Mouse (Mus musculus) heart, embryonic 14.5 days (tissue): Measurements from ENCODE around the gene Mecr. TPM values are rescaled to one million over a fixed set of nuclear protein-coding genes. Genes with fewer than 3 reads are reported as not detected.
A peak's percentile ranks its signal among the peaks of the same experiment; 100 is the strongest.

Experiments
- ATAC-seq: fragments of 200-750 bp; cut with Nextera tagmentation; 2 replicates; pipeline ENCODE4 v1.8.0; 2017; ENCODE audit warnings: low read depth, moderate TSS enrichment; ENCODE audit not compliant: insufficient number of reproducible peaks, insufficient read depth, low FRiP score
- H3K27ac ChIP-seq, 2 experiments: fragments of 200-500 bp in 1 of 2; fragments of 300-500 bp in 1 of 2; sonication (generic) in 1 of 2; replicated peaks in 1 of 2; 2 replicates each; pipeline ENCODE4 v1.5.1; 2012 to 2014; ENCODE audit warnings: low read depth in 2 of 2, low read length in 2 of 2, control low read depth in 1 of 2, mild to moderate bottlenecking in 1 of 2, mixed read lengths in 1 of 2; ENCODE audit not compliant: control insufficient read depth in 1 of 2, insufficient read depth in 1 of 2
- H3K27me3 ChIP-seq: fragments of 300-500 bp; sonication (generic); 2 replicates; pipeline ENCODE4 v1.6.1; 2014; ENCODE audit warnings: mild to moderate bottlenecking, low read length, control low read depth; ENCODE audit not compliant: control insufficient read depth, insufficient read depth
- H3K36me3 ChIP-seq: fragments of 300-500 bp; sonication (generic); 2 replicates; pipeline ENCODE4 v1.6.1; 2014; ENCODE audit warnings: mild to moderate bottlenecking, control low read depth, low read length, mixed read lengths; ENCODE audit not compliant: control insufficient read depth, insufficient read depth
- H3K4me1 ChIP-seq, 2 experiments: fragments of 200-500 bp in 1 of 2; fragments of 300-500 bp in 1 of 2; sonication (generic) in 1 of 2; 2 replicates each; pipeline ENCODE4 v1.6.1; 2012 to 2014; ENCODE audit warnings: low read length in 2 of 2, control low read depth in 1 of 2, mixed read lengths in 1 of 2; ENCODE audit not compliant: control insufficient read depth in 2 of 2, insufficient read depth in 2 of 2
- H3K4me2 ChIP-seq: fragments of 300-500 bp; sonication (generic); 2 replicates; pipeline ENCODE4 v1.6.1; 2014; ENCODE audit warnings: mild to moderate bottlenecking, low read length
- H3K4me3 ChIP-seq, 2 experiments: fragments of 200-500 bp in 1 of 2; fragments of 300-500 bp in 1 of 2; sonication (generic) in 1 of 2; 2 replicates each; pipeline ENCODE4 v1.5.1; 2012 to 2014; ENCODE audit warnings: low read length in 2 of 2, mild to moderate bottlenecking in 2 of 2, control low read depth in 1 of 2, low read depth in 1 of 2, moderate library complexity in 1 of 2; ENCODE audit not compliant: control insufficient read depth in 1 of 2, insufficient read depth in 1 of 2
- H3K9ac ChIP-seq: fragments of 300-500 bp; sonication (generic); 2 replicates; pipeline ENCODE4 v1.6.1; 2014; ENCODE audit warnings: mild to moderate bottlenecking, low read length
- H3K9me3 ChIP-seq: fragments of 300-500 bp; sonication (generic); 2 replicates; pipeline ENCODE4 v1.6.1; 2016; ENCODE audit warnings: low read length, control low read depth; ENCODE audit not compliant: control insufficient read depth
- WGBS: fragments of 180-500 bp; shearing (Covaris S2); extraction: QIAGEN DNeasy Blood & Tissue Kit; methylation state at CpG from one replicate; pipeline ENCODE4 v1.1.7; 2014; 5-methylcytosine and 5-hydroxymethylcytosine counted together
- polyA plus RNA-seq: library from polyadenylated mRNA; unstranded; fragments of >200 nt; fragmentation: Nextera tagmentation; extraction: Ambion mirVana; gene quantifications from 2 replicates; pipeline ENCODE4 v1.2.1, GENCODE M21; 2014

Mecr gene
- polyA plus RNA-seq, 1 experiment from 2014 or later, result 44.1 TPM

DNA sequence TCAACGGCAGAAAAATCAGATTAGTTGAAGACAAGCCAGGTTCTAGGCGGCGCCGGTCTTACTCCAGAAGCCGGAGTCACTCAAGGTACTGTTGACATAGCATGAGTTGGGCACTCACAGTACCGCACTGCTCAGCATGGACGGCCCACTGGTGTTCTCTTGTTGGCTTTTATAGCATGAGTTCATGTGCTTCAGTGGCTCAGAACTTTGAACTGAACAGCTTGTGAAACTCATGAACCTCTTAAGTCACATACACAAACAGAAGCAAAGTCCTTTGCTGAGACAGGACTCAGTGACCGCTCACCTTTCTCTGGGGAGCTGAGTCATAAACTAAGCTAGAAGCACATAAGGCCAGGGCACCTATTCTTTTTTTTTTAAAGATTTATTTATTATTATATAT, 54.5 kb downstream of the Mecr start:
- no peak overlapping the region for H3K27ac ChIP-seq
- no peak for ATAC-seq
- H3K9me3 ChIP-seq, result no peaks in the 10 kb centered on the region
- H3K4me2 ChIP-seq, result no peak overlapping the region
- 93% methylated on average over 8 of the region's 8 CpGs for WGBS
- H3K27me3 ChIP-seq, result no peaks in the 10 kb centered on the region
- H3K4me3 ChIP-seq, result no peak overlapping the region
- 0 out of 4 replicates have a peak, but pooled peaks cover 0 to 9% of the 10 kb centered on the region in 2 experiments for H3K4me1 ChIP-seq
- H3K9ac ChIP-seq, result no peak overlapping the region
- H3K36me3 ChIP-seq, result peaks cover 83% of the 10 kb centered on the region

DNA sequence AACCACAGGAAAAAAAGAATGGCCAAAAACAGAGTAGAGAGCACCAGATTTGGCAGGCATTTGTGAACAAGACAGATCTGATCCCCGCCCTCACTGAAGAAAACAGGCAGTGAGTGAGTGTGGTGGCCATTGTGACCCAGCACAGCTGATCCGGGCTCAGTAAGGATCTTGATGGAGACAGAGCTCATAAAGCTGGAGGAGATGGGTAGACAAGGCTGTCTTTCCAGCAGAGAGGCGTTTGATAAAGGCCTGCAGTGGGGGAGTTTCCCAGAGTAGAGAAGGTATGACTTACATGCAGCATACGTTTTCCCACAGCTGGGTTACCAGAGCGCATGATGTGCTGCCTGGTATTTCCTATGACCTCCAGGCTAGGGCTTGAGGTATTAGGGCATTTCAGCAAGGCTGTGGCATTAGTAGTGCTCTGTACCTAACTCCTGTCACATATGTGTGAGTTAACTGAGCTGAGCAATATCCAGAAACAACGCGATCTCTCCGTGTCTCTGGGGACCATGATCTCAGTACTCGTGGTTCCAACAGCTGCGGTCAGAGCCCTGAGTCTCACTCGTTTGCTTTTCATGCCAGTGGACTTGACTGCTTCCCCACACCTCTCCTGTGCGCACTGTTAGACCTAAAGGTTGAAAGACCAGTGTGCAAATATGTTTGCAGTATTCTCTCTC, 55.4 kb downstream of the Mecr start:
- Histone ChIP-seq H3K27ac (peak overlapping the region in 1 of 2 experiments; percentile 35; a peak in 1 of 4 replicates), H3K9me3 (no peaks in the 10 kb centered on the region), H3K4me2 (no peak overlapping the region), H3K9ac (no peak overlapping the region), H3K4me3 (no peak overlapping the region), H3K4me1 (0 out of 4 replicates have a peak, but pooled peaks cover 0 to 9% of the 10 kb centered on the region in 2 experiments), H3K36me3 (peaks cover 74% of the 10 kb centered on the region), H3K27me3 (no peaks in the 10 kb centered on the region)
- ATAC-seq, result no peak
- WGBS, result 82% methylated on average over 12 of the region's 12 CpGs

DNA sequence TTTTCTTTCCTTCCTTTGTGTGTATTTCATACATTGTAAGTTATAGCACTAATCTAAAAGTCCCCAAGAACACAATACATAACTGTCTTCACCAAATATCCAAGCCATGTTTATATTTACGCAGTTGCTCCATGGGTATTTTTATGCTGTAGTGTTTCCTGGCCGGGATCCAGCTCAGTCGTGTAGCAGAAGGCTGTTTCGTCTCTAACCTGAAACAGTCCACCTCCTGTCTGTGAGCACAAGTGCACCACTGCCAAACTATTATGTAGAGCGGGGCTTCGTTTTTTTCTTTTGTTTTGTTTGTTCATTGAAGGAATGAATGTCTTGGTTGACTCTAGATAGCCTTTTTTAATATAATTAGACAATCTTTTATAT, 55.9 kb downstream of the Mecr start:
- H3K4me1 ChIP-seq, result 0 out of 4 replicates have a peak, but pooled peaks cover 0 to 9% of the 10 kb centered on the region in 2 experiments
- H3K4me3 ChIP-seq, result no peak overlapping the region
- ATAC-seq, result no peak
- peaks cover 73% of the 10 kb centered on the region for H3K36me3 ChIP-seq
- H3K9ac ChIP-seq, result no peak overlapping the region
- WGBS, result 49% methylated on average over 6 of the region's 6 CpGs
- no peak overlapping the region for H3K4me2 ChIP-seq
- H3K27ac ChIP-seq, result 0 out of 4 replicates have a peak overlapping the region, but pooled peaks of 1 of the 2 experiments have one; percentile 35
- H3K9me3 ChIP-seq, result no peaks in the 10 kb centered on the region
- no peaks in the 10 kb centered on the region for H3K27me3 ChIP-seq

DNA sequence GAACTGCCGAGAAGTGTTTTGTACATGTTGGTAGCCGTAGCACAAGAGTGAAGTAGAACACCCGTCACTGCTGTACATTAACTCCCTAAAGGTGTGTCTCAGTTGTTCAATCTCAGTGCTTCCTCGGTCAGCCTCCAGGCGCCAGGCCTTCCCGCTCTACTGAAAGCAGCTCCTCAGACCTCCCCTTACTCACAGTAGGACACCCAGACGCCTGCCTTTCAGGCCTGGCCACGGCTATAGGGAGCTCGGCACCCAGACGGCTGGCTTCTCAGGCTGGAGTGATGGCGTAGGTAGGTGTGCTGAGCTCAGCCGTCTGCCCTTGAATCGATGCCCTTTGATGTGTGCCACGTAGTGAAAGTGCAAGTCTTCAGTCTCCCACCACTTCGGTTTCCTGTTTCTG, 57.8 kb downstream of the Mecr start:
- Histone ChIP-seq H3K27ac (no peak overlapping the region), H3K9me3 (no peaks in the 10 kb centered on the region), H3K36me3 (peaks cover 77% of the 10 kb centered on the region), H3K4me2 (no peak overlapping the region), H3K4me3 (no peak overlapping the region), H3K27me3 (no peaks in the 10 kb centered on the region), H3K9ac (no peak overlapping the region), H3K4me1 (0 out of 4 replicates have a peak, but pooled peaks cover 0 to 9% of the 10 kb centered on the region in 2 experiments)
- 86% methylated on average over 15 of the region's 15 CpGs for WGBS
- no peak for ATAC-seq

DNA sequence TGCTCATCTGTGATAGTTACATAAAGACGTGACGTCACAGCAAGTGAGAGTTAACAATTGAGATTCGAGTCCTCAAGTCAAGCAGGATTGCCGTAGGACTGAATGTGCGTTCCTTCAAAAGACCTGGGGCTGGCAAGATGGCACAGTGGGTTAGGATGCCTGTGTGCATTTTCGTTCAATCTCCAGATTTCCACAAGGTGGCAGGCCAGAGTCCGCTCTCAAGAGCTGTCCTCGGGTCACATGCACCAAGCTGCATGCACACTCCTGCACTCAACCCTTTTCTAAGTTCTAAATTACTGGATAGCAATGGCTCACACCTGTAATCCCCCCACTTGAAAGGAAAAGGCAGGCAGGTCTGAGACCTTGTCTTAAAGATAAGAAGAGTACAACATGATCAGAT, 61.2 kb downstream of the Mecr start:
- H3K9ac ChIP-seq, result no peak overlapping the region
- 0 out of 2 replicates have a peak, but pooled peaks cover 4% of the 10 kb centered on the region for H3K9me3 ChIP-seq
- H3K4me2 ChIP-seq, result no peak overlapping the region
- H3K36me3 ChIP-seq, result peaks cover 54% of the 10 kb centered on the region
- no peak for ATAC-seq
- H3K27ac ChIP-seq, result no peak overlapping the region
- no peaks in the 10 kb centered on the region for H3K27me3 ChIP-seq
- WGBS, result 59% methylated on average over 8 of the region's 8 CpGs
- no peak overlapping the region for H3K4me3 ChIP-seq
- H3K4me1 ChIP-seq, result peaks cover 0 to 2% of the 10 kb centered on the region in 2 experiments; a peak in 1 of 4 replicates

DNA sequence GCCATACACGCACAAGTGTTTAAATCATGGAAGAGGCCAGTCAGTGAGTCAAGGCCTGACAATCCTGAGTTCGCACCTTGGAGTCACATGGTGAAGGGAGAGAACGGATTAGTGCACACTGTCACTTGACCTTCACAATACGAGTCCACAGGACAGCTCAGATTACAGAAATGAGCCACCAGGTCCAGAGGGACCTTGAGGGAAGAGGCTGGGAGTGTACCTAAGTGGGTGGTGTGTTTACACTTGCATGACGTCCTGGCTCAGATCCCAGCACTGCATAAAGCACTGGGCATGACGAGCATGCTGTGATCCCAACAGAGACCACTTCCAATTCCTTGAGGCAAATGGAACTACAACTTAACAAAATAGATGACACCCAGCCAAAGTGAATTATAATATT, 63.2 kb downstream of the Mecr start:
- Histone ChIP-seq H3K27me3 (no peaks in the 10 kb centered on the region), H3K9ac (no peak overlapping the region), H3K36me3 (peaks cover 35% of the 10 kb centered on the region), H3K27ac (no peak overlapping the region), H3K4me1 (peaks cover 9 to 13% of the 10 kb centered on the region in 2 experiments), H3K9me3 (0 out of 2 replicates have a peak, but pooled peaks cover 4% of the 10 kb centered on the region), H3K4me3 (no peak overlapping the region), H3K4me2 (no peak overlapping the region)
- WGBS, result 41% methylated on average over 6 of the region's 6 CpGs
- no peak for ATAC-seq

DNA sequence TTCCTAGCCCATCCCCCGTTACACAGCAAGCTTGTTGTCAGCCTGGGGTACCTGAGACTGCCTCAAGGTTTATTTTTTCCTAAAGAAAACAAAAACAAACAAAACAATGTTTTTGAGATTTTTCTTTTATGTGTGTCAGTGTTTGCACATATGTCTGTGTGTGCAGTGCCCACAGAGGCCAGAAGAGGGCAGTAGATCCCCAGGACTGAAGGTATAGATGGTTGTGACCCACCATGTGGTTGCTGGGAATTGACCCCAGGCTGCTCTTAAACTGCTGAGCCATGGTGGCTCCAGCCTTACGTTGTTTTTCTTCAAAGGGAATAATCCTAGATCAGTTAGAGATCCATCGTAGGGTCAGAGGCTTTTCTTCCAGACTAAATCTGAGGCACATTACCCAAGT, 64.6 kb downstream of the Mecr start:
- Histone ChIP-seq H3K4me1 (peaks cover 9 to 13% of the 10 kb centered on the region in 2 experiments), H3K4me3 (no peak overlapping the region), H3K9me3 (0 out of 2 replicates have a peak, but pooled peaks cover 4% of the 10 kb centered on the region), H3K36me3 (peaks cover 21% of the 10 kb centered on the region; the same call in 1 of the 2 replicates), H3K27me3 (peaks cover 5% of the 10 kb centered on the region; the same call in 1 of the 2 replicates), H3K9ac (no peak overlapping the region), H3K27ac (no peak overlapping the region), H3K4me2 (no peak overlapping the region)
- ATAC-seq, result no peak
- 93% methylated on average over 3 of the region's 3 CpGs for WGBS
